Mouse (Mus musculus): ENCODE results near the gene Fbxo34.

GRCm38 (mm10) chr14:47495951-47496350, 45.7 kb downstream of the Fbxo34 start:
- TF ChIP-seq CTCF (IDR thresholded peaks at IDR 0.05; ENCODE audit: borderline replicate concordance, control insufficient read depth, extremely low read depth, insufficient read depth, low read length, poor library complexity), result no peak
- no peak for TF ChIP-seq POLR2A (IDR thresholded peaks at IDR 0.05; ENCODE audit: control insufficient read depth, extremely low read depth, insufficient read depth, low read length, poor library complexity)
